Mouse (Mus musculus) CH12.LX (cell line): ENCODE measurements around the gene Ccdc6. TPM values are rescaled to one million over a fixed set of nuclear protein-coding genes. Genes with fewer than 3 reads are reported as not detected.

Experiments used
- DNase-seq: peaks from one replicate; pipeline ENCODE4 v3.0.0-alpha.2; 2013; ENCODE audit errors: extremely low read depth
- H3K27ac ChIP-seq: 2 replicates; pipeline ENCODE4 v1.5.1; 2012; ENCODE audit warnings: low read depth, mild to moderate bottlenecking, control low read depth, moderate library complexity; ENCODE audit not compliant: insufficient read depth
- H3K27me3 ChIP-seq: replicated peaks from 2 replicates; pipeline ENCODE3; 2012; ENCODE audit warnings: inconsistent platforms
- H3K36me3 ChIP-seq, 2 experiments: replicated peaks in 1 of 2; 2 replicates each; pipeline versions ENCODE3 to v1.6.1; 2012; ENCODE audit warnings: inconsistent platforms in 1 of 2, low read length in 1 of 2, mild to moderate bottlenecking in 1 of 2, mixed read lengths in 1 of 2, moderate library complexity in 1 of 2; ENCODE audit not compliant: control insufficient read depth in 1 of 2, insufficient read depth in 1 of 2
- H3K4me1 ChIP-seq, 2 experiments: 2 replicates each; pipeline ENCODE4 v1.6.1; 2012; ENCODE audit warnings: inconsistent platforms in 1 of 2, moderate library complexity in 1 of 2; ENCODE audit not compliant: insufficient read depth in 2 of 2, control insufficient read depth in 1 of 2
- H3K4me2 ChIP-seq: 2 replicates; pipeline ENCODE4 v1.6.1; 2012; ENCODE audit warnings: low read depth, mild to moderate bottlenecking, control low read depth; ENCODE audit not compliant: poor library complexity, insufficient read depth, severe bottlenecking
- H3K4me3 ChIP-seq, 3 experiments: fragments of 150-350 bp in 1 of 3; sonication (generic) in 1 of 3; replicated peaks in 1 of 3; 2 replicates each; pipeline versions ENCODE3 to v1.5.1; 2011 to 2012; ENCODE audit warnings: low read depth in 2 of 3, low read length in 2 of 3, mild to moderate bottlenecking in 2 of 3, moderate library complexity in 2 of 3, control low read depth in 1 of 3, improper control_type of control experiment in 1 of 3, inconsistent platforms in 1 of 3, mixed read lengths in 1 of 3; ENCODE audit not compliant: poor library complexity in 1 of 3
- H3K79me2 ChIP-seq: replicated peaks from 2 replicates; pipeline ENCODE4 v1.6.1; 2012; ENCODE audit warnings: mild to moderate bottlenecking, moderate library complexity; ENCODE audit not compliant: control insufficient read depth, poor library complexity, insufficient read depth, severe bottlenecking; ENCODE audit errors: extremely low read depth
- H3K9ac ChIP-seq: 2 replicates; pipeline ENCODE4 v1.6.1; 2012; ENCODE audit warnings: low read depth, mild to moderate bottlenecking, control low read depth, moderate library complexity; ENCODE audit not compliant: insufficient read depth
- H3K9me3 ChIP-seq: replicated peaks from 2 replicates; pipeline ENCODE3; 2012; ENCODE audit warnings: low read length, inconsistent platforms, mixed read lengths
- CHD1 ChIP-seq: IDR thresholded peaks from 2 replicates; pipeline ENCODE4 v1.6.1; 2012; ENCODE audit warnings: low read depth, low read length, improper control_type of control experiment, inconsistent platforms
- CTCF ChIP-seq, 2 experiments: IDR thresholded peaks in 1 of 2; conservative IDR thresholded peaks in 1 of 2; 2 replicates each; pipeline ENCODE4 v1.5.1; 2011 to 2012; ENCODE audit warnings: low read depth in 2 of 2, low read length in 2 of 2, improper control_type of control experiment in 1 of 2, inconsistent platforms in 1 of 2, mild to moderate bottlenecking in 1 of 2, moderate library complexity in 1 of 2
- ELF1 ChIP-seq: IDR thresholded peaks from 2 replicates; pipeline ENCODE4 v1.6.1; 2014; ENCODE audit warnings: low read depth, mild to moderate bottlenecking, inconsistent platforms, low read length, improper control_type of control experiment
- EP300 ChIP-seq: IDR thresholded peaks from 2 replicates; pipeline ENCODE4 v1.6.1; 2011; ENCODE audit warnings: low read length, improper control_type of control experiment
- ETS1 ChIP-seq: conservative IDR thresholded peaks from 2 replicates; pipeline ENCODE4 v1.6.1; 2012; ENCODE audit warnings: low read depth, mild to moderate bottlenecking, inconsistent platforms, low read length, improper control_type of control experiment, moderate library complexity
- HCFC1 ChIP-seq: IDR thresholded peaks from 2 replicates; pipeline ENCODE4 v1.6.1; 2012; ENCODE audit warnings: low read depth, mild to moderate bottlenecking, inconsistent platforms, low read length, improper control_type of control experiment
- IRF4 ChIP-seq: IDR thresholded peaks from 2 replicates; pipeline ENCODE4 v1.6.1; 2014; ENCODE audit warnings: low read depth, mild to moderate bottlenecking, inconsistent platforms, low read length, improper control_type of control experiment
- JUN ChIP-seq: IDR thresholded peaks from 2 replicates; pipeline ENCODE4 v1.6.1; 2011; ENCODE audit warnings: low read depth, mild to moderate bottlenecking, low read length, improper control_type of control experiment, moderate library complexity; ENCODE audit not compliant: insufficient read depth
- MXI1 ChIP-seq: IDR thresholded peaks from 2 replicates; pipeline ENCODE4 v1.6.1; 2011; ENCODE audit warnings: mild to moderate bottlenecking, low read depth, low read length, improper control_type of control experiment
- MYC ChIP-seq: IDR thresholded peaks from 2 replicates; pipeline ENCODE4 v1.6.1; 2011; ENCODE audit warnings: low read depth, mild to moderate bottlenecking, improper control_type of control experiment, low read length
- NRF1 ChIP-seq: IDR thresholded peaks from 2 replicates; pipeline ENCODE4 v1.6.1; 2014; ENCODE audit warnings: low read depth, mild to moderate bottlenecking, inconsistent platforms, low read length, improper control_type of control experiment, moderate library complexity
- PAX5 ChIP-seq: IDR thresholded peaks from 2 replicates; pipeline ENCODE4 v1.6.1; 2012; ENCODE audit warnings: low read length, inconsistent platforms, mixed read lengths
- RCOR1 ChIP-seq: conservative IDR thresholded peaks from 2 replicates; pipeline ENCODE4 v1.6.1; 2012; ENCODE audit warnings: low read depth, mild to moderate bottlenecking, inconsistent platforms, low read length, improper control_type of control experiment
- SIN3A ChIP-seq: IDR thresholded peaks from 2 replicates; pipeline ENCODE4 v1.6.1; 2012; ENCODE audit warnings: low read length, improper control_type of control experiment, inconsistent platforms
- UBTF ChIP-seq: IDR thresholded peaks from 2 replicates; pipeline ENCODE4 v1.6.1; 2012; ENCODE audit warnings: low read depth, mild to moderate bottlenecking, inconsistent platforms, low read length, improper control_type of control experiment, moderate library complexity
- USF2 ChIP-seq: conservative IDR thresholded peaks from 2 replicates; pipeline ENCODE4 v1.6.1; 2011; ENCODE audit warnings: low read depth, low read length, improper control_type of control experiment
- dilution Hi-C: fragments of 300-500 bp; cut with MboI; formaldehyde crosslinking; loops from 2 replicates; pipeline ENCODE4 v1.14.3; 2020; ENCODE audit warnings: low sequenced_read_pairs; ENCODE audit not compliant: extremely low pct_unique_long_range_greater_than_20kb, extremely low pct_ligation_motif_present
- in situ Hi-C: fragments of 300-500 bp; cut with MboI; formaldehyde crosslinking; loops from 3 replicates; pipeline ENCODE4 v1.14.3; 2019; ENCODE audit warnings: low sequenced_read_pairs, low pct_ligation_motif_present, low pct_unique_long_range_greater_than_20kb, mixed read lengths
- polyA plus RNA-seq: library from polyadenylated mRNA; unstranded; fragments of >175 nt; gene quantifications from 2 replicates; pipeline ENCODE4 v1.2.1, GENCODE M21; 2012; ENCODE audit warnings: low read depth; ENCODE audit not compliant: insufficient read length
- total RNA-seq, 2 experiments: library from RNA; depleted of rRNA; stranded (reverse); fragments of 300-350 nt in 1 of 2; fragments of >200 nt in 1 of 2; gene quantifications; 2 replicates each; pipeline ENCODE4 v1.2.3; 2012 to 2014

Ccdc6 gene
- total and polyA plus RNA-seq, 3 experiments, result 19.7 to 36.7 (median 33.5) TPM

DNA sequence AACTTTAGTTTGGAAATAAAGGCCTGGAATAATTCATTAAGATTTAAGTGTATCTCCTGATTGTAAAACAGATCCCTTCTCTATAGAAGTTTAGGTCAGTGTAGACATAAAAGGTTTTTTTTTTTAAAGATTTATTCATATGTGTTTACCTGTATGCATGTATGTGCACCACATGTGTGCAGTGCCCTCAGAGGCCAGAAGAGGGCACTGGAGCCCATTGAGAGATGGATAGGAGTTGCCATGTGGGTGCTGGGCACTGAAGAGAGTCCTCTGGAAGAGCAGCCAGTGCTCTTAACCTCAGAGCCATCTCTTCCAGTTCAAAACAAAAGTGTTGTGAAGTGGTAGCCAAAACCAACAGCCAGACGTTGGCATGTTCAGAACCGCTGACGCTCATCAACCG lies 5.2 kb downstream of the Ccdc6 start:
- dilution Hi-C loops (no loop called here), in situ Hi-C loops (no loop called here)
- TF ChIP-seq CTCF (conservative IDR thresholded peaks at IDR 0.05 in 1 of 2, IDR thresholded peaks at IDR 0.05 in 1 of 2; ENCODE audit: low read depth in 2 of 2, low read length in 2 of 2) (peak in 1 of 2 experiments; percentile 25; a peak in 2 of 4 replicates), USF2 (no peak), PAX5 (no peak), CHD1 (no peak), ELF1 (no peak), UBTF (no peak)
- H3K4me2 ChIP-seq, result no peak overlapping the region
- peaks cover 88% of the 10 kb centered on the region for H3K79me2 ChIP-seq
- no peaks in the 10 kb centered on the region for H3K27me3 ChIP-seq
- H3K4me3 ChIP-seq, result no peak overlapping the region
- peaks cover 17 to 46% of the 10 kb centered on the region in 2 experiments for H3K4me1 ChIP-seq
- H3K27ac ChIP-seq, result no peak overlapping the region
- H3K9ac ChIP-seq, result no peak overlapping the region
- H3K9me3 ChIP-seq, result peaks cover 11% of the 10 kb centered on the region
- no peak for DNase-seq
- peaks cover 20 to 74% of the 10 kb centered on the region in 2 experiments for H3K36me3 ChIP-seq

DNA sequence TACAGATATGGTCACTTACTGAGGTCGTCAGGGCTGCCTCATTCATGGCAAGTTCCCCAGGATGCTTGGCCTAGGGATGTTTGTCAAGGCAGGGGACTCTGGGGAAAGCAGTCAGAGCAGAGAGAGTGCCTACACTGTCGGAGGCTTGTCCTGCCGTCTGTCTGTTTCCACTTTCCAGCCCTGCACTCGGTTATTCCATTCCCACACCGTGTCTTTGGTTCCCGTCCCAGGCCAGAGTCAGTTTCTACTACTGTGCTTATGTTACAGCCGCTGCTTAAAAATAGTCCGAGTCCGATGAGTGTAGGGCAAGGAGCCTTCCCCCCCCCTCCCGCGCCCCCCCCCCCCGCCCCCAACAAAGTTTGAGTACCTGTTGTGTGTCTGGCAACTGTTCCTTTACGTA lies 11.1 kb downstream of the Ccdc6 start:
- peaks cover 83% of the 10 kb centered on the region for H3K79me2 ChIP-seq
- dilution Hi-C loops, result no loop called here
- H3K4me2 ChIP-seq, result no peak overlapping the region
- peaks cover 15 to 68% of the 10 kb centered on the region in 2 experiments for H3K4me1 ChIP-seq
- TF ChIP-seq NRF1, result no peak
- TF ChIP-seq MXI1, result no peak
- TF ChIP-seq HCFC1, result no peak
- no peak for TF ChIP-seq MYC
- H3K27me3 ChIP-seq, result no peaks in the 10 kb centered on the region
- H3K9ac ChIP-seq, result no peak overlapping the region
- H3K27ac ChIP-seq, result no peak overlapping the region
- no peak for DNase-seq
- H3K4me3 ChIP-seq, result no peak overlapping the region
- H3K36me3 ChIP-seq, result peaks cover 17 to 74% of the 10 kb centered on the region in 2 experiments
- H3K9me3 ChIP-seq, result no peaks in the 10 kb centered on the region
- in situ Hi-C loops, result no loop called here

DNA sequence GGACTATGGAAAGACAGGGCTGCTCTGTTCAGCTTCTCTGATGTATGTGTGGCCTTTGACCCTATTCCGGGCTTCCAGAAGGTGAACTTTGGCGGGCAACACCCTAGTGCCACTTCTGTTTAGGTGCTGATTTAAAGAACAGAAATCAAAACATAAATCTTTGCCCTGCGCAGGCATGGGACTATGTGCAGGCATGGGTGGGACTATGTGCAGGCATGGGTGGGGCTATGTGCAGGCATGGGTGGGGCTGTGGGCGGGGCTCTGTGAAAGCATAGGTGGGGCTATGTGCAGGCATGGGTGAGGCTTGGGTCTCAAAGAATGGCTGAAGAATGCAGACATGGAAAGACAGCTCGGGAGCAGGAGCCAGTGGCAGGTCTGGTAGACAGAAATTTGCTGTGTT lies 13.1 kb downstream of the Ccdc6 start:
- DNase-seq, result no peak
- H3K9me3 ChIP-seq, result no peaks in the 10 kb centered on the region
- in situ Hi-C loops, result no loop called here
- H3K27me3 ChIP-seq, result no peaks in the 10 kb centered on the region
- H3K4me3 ChIP-seq, result no peak overlapping the region
- no peak overlapping the region for H3K9ac ChIP-seq
- dilution Hi-C loops, result no loop called here
- H3K4me1 ChIP-seq, result peaks cover 15 to 72% of the 10 kb centered on the region in 2 experiments
- peaks cover 82% of the 10 kb centered on the region for H3K79me2 ChIP-seq
- H3K36me3 ChIP-seq, result peaks cover 9 to 71% of the 10 kb centered on the region in 2 experiments
- no peak overlapping the region for H3K4me2 ChIP-seq
- H3K27ac ChIP-seq, result no peak overlapping the region
- no peak for TF ChIP-seq RCOR1
- no peak for TF ChIP-seq PAX5
- no peak for TF ChIP-seq USF2
- no peak for TF ChIP-seq MXI1
- TF ChIP-seq EP300, result no peak
- no peak for TF ChIP-seq CTCF (conservative IDR thresholded peaks at IDR 0.05 in 1 of 2, IDR thresholded peaks at IDR 0.05 in 1 of 2; ENCODE audit: low read depth in 2 of 2, low read length in 2 of 2)
- TF ChIP-seq JUN, result no peak
- no peak for TF ChIP-seq IRF4
- no peak for TF ChIP-seq ETS1
- no peak for TF ChIP-seq SIN3A
